Mouse (Mus musculus) cerebellum, adult 2 months (tissue): ENCODE measurements around the gene Krtap10-10.

Experiments
- CTCF ChIP-seq: fragments of 200-500 bp; IDR thresholded peaks from 2 replicates; pipeline ENCODE4 v1.5.1; 2011; ENCODE audit warnings: low read depth, mild to moderate bottlenecking, control low read depth, low read length, moderate library complexity, borderline replicate concordance; ENCODE audit not compliant: insufficient read depth
- POLR2A ChIP-seq: fragments of 200-500 bp; IDR thresholded peaks from 2 replicates; pipeline ENCODE4 v1.6.1; 2011; ENCODE audit warnings: low read length, control low read depth, borderline replicate concordance; ENCODE audit not compliant: insufficient read depth

DNA sequence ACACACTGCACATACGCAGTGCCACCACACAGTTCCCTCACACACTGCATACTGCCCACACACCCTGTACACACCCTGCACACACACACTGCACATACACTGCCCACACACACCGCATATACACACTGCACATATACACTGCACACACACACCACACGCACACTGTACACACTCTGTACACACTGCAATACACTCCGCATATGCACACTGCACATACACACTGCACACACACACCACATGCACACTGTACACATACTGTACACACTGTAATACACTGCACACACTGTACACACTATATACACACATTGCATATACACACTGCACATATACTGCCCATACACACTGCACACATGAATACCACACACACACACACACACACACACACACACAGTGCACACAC lies 17.2 kb upstream of the Krtap10-10 start:
- TF ChIP-seq CTCF = no peak
- no peak for TF ChIP-seq POLR2A
